Mouse (Mus musculus): ENCODE results near the gene Gm28036.
"Not testable (repeated sequence)": the region's sequence is repeated elsewhere in the genome, so short reads cannot be mapped to it uniquely, and the experiment has no call there.

GRCm38 (mm10) chr2:156112080-156112423 lies 14.8 kb downstream of the Gm28036 start:
- TF ChIP-seq POLR2A, CTCF (IDR thresholded peaks at IDR 0.05; ENCODE audit: extremely low read depth, insufficient read depth, low read length): not testable (repeated sequence)

Data from cortical plate, adult 2 months (tissue).